Mouse (Mus musculus) intestine, embryonic 14.5 days (tissue): Measurements from ENCODE around the gene Mr1. TPM values are rescaled to one million over a fixed set of nuclear protein-coding genes. Genes with fewer than 3 reads are reported as not detected.

Experiments used
- ATAC-seq: fragments of 200-750 bp; cut with Nextera tagmentation; replicated peaks from 2 replicates; pipeline ENCODE4 v1.8.0; 2017; ENCODE audit warnings: low read depth, moderate number of reproducible peaks, moderate TSS enrichment, moderate library complexity; ENCODE audit not compliant: low FRiP score, low TSS enrichment
- DNase-seq: peaks from one replicate; pipeline ENCODE4 v3.0.0-alpha.2; 2018; ENCODE audit warnings: low spot score
- H3K27ac ChIP-seq: fragments of 300-500 bp; sonication (generic); 2 replicates; pipeline ENCODE4 v1.5.1; 2014; ENCODE audit warnings: low read depth, mild to moderate bottlenecking, control low read depth
- H3K27me3 ChIP-seq: fragments of 300-500 bp; sonication (generic); replicated peaks from 2 replicates; pipeline ENCODE4 v1.6.1; 2014; ENCODE audit warnings: low read length, control low read depth; ENCODE audit not compliant: control insufficient read depth, insufficient read depth
- H3K36me3 ChIP-seq: fragments of 300-500 bp; sonication (generic); 2 replicates; pipeline ENCODE4 v1.6.1; 2014; ENCODE audit warnings: low read length, control low read depth; ENCODE audit not compliant: control insufficient read depth, insufficient read depth
- H3K4me1 ChIP-seq: fragments of 300-500 bp; sonication (generic); replicated peaks from 2 replicates; pipeline ENCODE4 v1.6.1; 2014; ENCODE audit warnings: low read length, control low read depth, mixed read lengths; ENCODE audit not compliant: control insufficient read depth, insufficient read depth
- H3K4me2 ChIP-seq: fragments of 300-500 bp; sonication (generic); 2 replicates; pipeline ENCODE4 v1.6.1; 2014; ENCODE audit warnings: low read length
- H3K4me3 ChIP-seq: fragments of 300-500 bp; sonication (generic); 2 replicates; pipeline ENCODE4 v1.5.1; 2014; ENCODE audit warnings: low read depth, low read length, control low read depth, mixed read lengths
- H3K9ac ChIP-seq: fragments of 300-500 bp; sonication (generic); 2 replicates; pipeline ENCODE4 v1.6.1; 2014; ENCODE audit warnings: mild to moderate bottlenecking, low read length
- H3K9me3 ChIP-seq: fragments of 300-500 bp; sonication (generic); 2 replicates; pipeline ENCODE4 v1.6.1; 2016; ENCODE audit warnings: low read length, control low read depth; ENCODE audit not compliant: control insufficient read depth
- WGBS: fragments of 180-500 bp; shearing (Covaris S2); extraction: QIAGEN DNeasy Blood & Tissue Kit; methylation state at CpG from one replicate; pipeline ENCODE4 v1.1.7; 2014; 5-methylcytosine and 5-hydroxymethylcytosine counted together
- polyA plus RNA-seq: library from polyadenylated mRNA; unstranded; fragments of >200 nt; fragmentation: Nextera tagmentation; extraction: Ambion mirVana; gene quantifications from 2 replicates; pipeline ENCODE4 v1.2.1, GENCODE M21; 2014

The Mr1 gene
- polyA plus RNA-seq, 1 experiment from 2014 or later, result 6.8 TPM

- WGBS, result 17% methylated on average over 5 of the region's 5 CpGs
- Histone ChIP-seq H3K9me3 (no peaks in the 10 kb centered on the region), H3K27ac (no peak overlapping the region), H3K9ac (no peak overlapping the region), H3K27me3 (no peaks in the 10 kb centered on the region), H3K4me3 (no peak overlapping the region), H3K4me1 (peaks cover 17% of the 10 kb centered on the region), H3K36me3 (no peaks in the 10 kb centered on the region), H3K4me2 (no peak overlapping the region)
- DNase-seq (no peak), ATAC-seq (no peak)
Measured at GRCm38 (mm10) chr1:155107843-155108242, 38.8 kb downstream of the Mr1 start.

- Histone ChIP-seq H3K4me3 (no peak overlapping the region), H3K36me3 (no peaks in the 10 kb centered on the region), H3K9ac (no peak overlapping the region), H3K27ac (no peak overlapping the region), H3K4me2 (no peak overlapping the region), H3K9me3 (no peaks in the 10 kb centered on the region), H3K4me1 (peaks cover 17% of the 10 kb centered on the region), H3K27me3 (no peaks in the 10 kb centered on the region)
- DNase-seq (no peak), ATAC-seq (no peak)
- 50% methylated on average over 1 of the region's 1 CpGs for WGBS
Measured at GRCm38 (mm10) chr1:155106310-155106709, 40.3 kb downstream of the Mr1 start.

GRCm38 (mm10) chr1:155103991-155104390 lies 42.6 kb downstream of the Mr1 start:
- peaks cover 11% of the 10 kb centered on the region for H3K4me1 ChIP-seq
- no peak overlapping the region for H3K9ac ChIP-seq
- H3K9me3 ChIP-seq, result no peaks in the 10 kb centered on the region
- H3K27ac ChIP-seq, result no peak overlapping the region
- no peaks in the 10 kb centered on the region for H3K27me3 ChIP-seq
- DNase-seq (no peak), ATAC-seq (no peak)
- 87% methylated on average over 5 of the region's 5 CpGs for WGBS
- H3K4me3 ChIP-seq, result no peak overlapping the region
- H3K4me2 ChIP-seq, result no peak overlapping the region
- H3K36me3 ChIP-seq, result no peaks in the 10 kb centered on the region

- no peak overlapping the region for H3K4me3 ChIP-seq
- no peak overlapping the region for H3K9ac ChIP-seq
- DNase-seq (no peak), ATAC-seq (no peak)
- no peaks in the 10 kb centered on the region for H3K36me3 ChIP-seq
- 80% methylated on average over 4 of the region's 4 CpGs for WGBS
- peaks cover 2% of the 10 kb centered on the region; the same call in 1 of the 2 replicates for H3K4me1 ChIP-seq
- H3K9me3 ChIP-seq, result no peaks in the 10 kb centered on the region
- H3K27ac ChIP-seq, result no peak overlapping the region
- no peaks in the 10 kb centered on the region for H3K27me3 ChIP-seq
- H3K4me2 ChIP-seq, result no peak overlapping the region
Measured at GRCm38 (mm10) chr1:155102631-155103030, 44.0 kb downstream of the Mr1 start.

- no peaks in the 10 kb centered on the region for H3K36me3 ChIP-seq
- H3K9me3 ChIP-seq, result no peaks in the 10 kb centered on the region
- H3K27me3 ChIP-seq, result no peaks in the 10 kb centered on the region
- H3K9ac ChIP-seq, result peak within 1 kb of the TSS; percentile 97
- ATAC-seq (peak; percentile 99), DNase-seq (peak; percentile 99)
- peak within 1 kb of the TSS; percentile 76 for H3K4me2 ChIP-seq
- H3K27ac ChIP-seq, result peak within 1 kb of the TSS; percentile 80
- peak within 1 kb of the TSS; percentile 96 for H3K4me3 ChIP-seq
- peaks cover 11% of the 10 kb centered on the region for H3K4me1 ChIP-seq
- under 1% methylated on average over 40 of the region's 40 CpGs for WGBS
Measured at GRCm38 (mm10) chr1:155099280-155099848, 47.2 kb downstream of the Mr1 start, which contains the start of gene Ier5. Gene Ier5 (minus strand): TSS chr1:155099636.

GRCm38 (mm10) chr1:155098486-155099279 lies 47.9 kb downstream of the Mr1 start:
- H3K4me1 ChIP-seq, result peaks cover 15% of the 10 kb centered on the region
- H3K9me3 ChIP-seq, result no peaks in the 10 kb centered on the region
- H3K4me2 ChIP-seq, result peak overlapping the region; percentile 76
- no peaks in the 10 kb centered on the region for H3K27me3 ChIP-seq
- peak overlapping the region; percentile 96 for H3K4me3 ChIP-seq
- H3K36me3 ChIP-seq, result no peaks in the 10 kb centered on the region
- peak overlapping the region; percentile 97 for H3K9ac ChIP-seq
- peak; percentile 86 for DNase-seq
- peak overlapping the region; percentile 80 for H3K27ac ChIP-seq
- ATAC-seq, result peak; percentile 65
- WGBS, result 0% methylated on average over 88 of the region's 93 CpGs

GRCm38 (mm10) chr1:155097931-155098485 lies 48.6 kb downstream of the Mr1 start:
- Histone ChIP-seq H3K27me3 (no peaks in the 10 kb centered on the region), H3K4me2 (peak overlapping the region; percentile 76), H3K4me1 (peaks cover 22% of the 10 kb centered on the region), H3K9me3 (no peaks in the 10 kb centered on the region), H3K4me3 (peak overlapping the region; percentile 96), H3K9ac (peak overlapping the region; percentile 97), H3K36me3 (no peaks in the 10 kb centered on the region), H3K27ac (peak overlapping the region; percentile 80)
- DNase-seq (peak; percentile 81), ATAC-seq (no peak)
- under 1% methylated on average over 33 of the region's 33 CpGs for WGBS

GRCm38 (mm10) chr1:155097354-155097753 lies 49.3 kb downstream of the Mr1 start:
- peak overlapping the region; percentile 80 for H3K27ac ChIP-seq
- DNase-seq (no peak), ATAC-seq (no peak)
- no peaks in the 10 kb centered on the region for H3K27me3 ChIP-seq
- no peaks in the 10 kb centered on the region for H3K9me3 ChIP-seq
- peak overlapping the region; percentile 97 for H3K9ac ChIP-seq
- no peaks in the 10 kb centered on the region for H3K36me3 ChIP-seq
- H3K4me1 ChIP-seq, result peaks cover 29% of the 10 kb centered on the region
- WGBS, result 24% methylated on average over 6 of the region's 6 CpGs
- peak overlapping the region; percentile 76 for H3K4me2 ChIP-seq
- peak overlapping the region; percentile 96 for H3K4me3 ChIP-seq
